In the genomic region with DNA sequence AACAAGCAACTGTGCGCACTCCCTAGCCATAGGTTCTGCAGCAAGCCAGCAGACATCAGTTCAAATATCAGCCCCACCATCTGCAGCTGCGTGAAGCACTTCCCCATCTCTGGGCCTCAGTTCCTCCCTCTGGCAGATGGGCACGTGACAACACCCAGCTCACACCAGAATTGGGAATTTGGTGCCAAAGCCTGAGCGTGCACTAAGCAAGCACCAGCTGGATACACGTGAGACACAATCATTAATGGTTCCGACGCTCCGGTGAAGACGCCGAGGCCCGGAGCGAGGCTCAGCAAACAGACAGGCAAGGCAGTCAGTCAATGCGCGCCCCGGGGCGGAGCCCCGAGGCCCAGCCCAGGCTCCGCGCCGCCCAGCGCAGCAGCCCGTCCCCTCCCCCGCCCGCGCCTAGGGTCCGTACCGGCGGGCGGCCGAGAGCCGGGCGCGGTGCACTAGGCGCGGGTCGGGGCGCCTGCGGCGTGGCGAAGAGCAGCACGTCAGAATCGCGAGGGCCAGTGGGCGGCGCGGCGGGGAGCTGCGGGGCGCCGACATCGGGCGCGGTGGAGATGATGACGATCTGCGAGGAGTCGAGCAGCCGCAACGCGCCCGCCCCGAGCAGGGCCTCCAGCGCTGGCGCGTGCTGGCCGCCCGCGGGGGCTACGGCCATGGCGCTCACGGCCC, we compare ENCODE assay signal across 9 mouse cellular contexts. TPM values are rescaled to one million over a fixed set of nuclear protein-coding genes. Genes with fewer than 3 reads are reported as not detected.
DNase-seq lines count a peak whose midpoint lies in the region; ATAC-seq and TF ChIP-seq lines count a peak whose summit lies in the region.
"Had no signal": no experiment of that assay in that cellular context is flagged by ENCODE, and none has a peak within 500 bp of the region (broad histone marks: within the 10 kb centered on the region; RNA-seq: fewer than 3 reads in every experiment).

No protein-coding gene starts in this region.

- H3K36me3 ChIP-seq in MEL (ENCODE audit: control insufficient read depth in 1 of 2, insufficient read depth in 2 of 2, low read length in 2 of 2), result peaks cover 0 to 23% of the 10 kb centered on the region in 2 experiments; a peak in 2 of 4 replicates
- no peaks in the 10 kb centered on the region; the same call in 1 of the 2 replicates for H3K36me3 ChIP-seq in heart, embryonic 13.5 days

- peak; percentile 39 to 70; a peak in 2 of 4 replicates for TF ChIP-seq POLR2A in MEL (IDR thresholded peaks at IDR 0.05; ENCODE audit: control insufficient read depth in 1 of 2, insufficient read depth in 1 of 2, low read depth in 1 of 2, low read length in 2 of 2, poor library complexity in 1 of 2)

- H3K9me3 ChIP-seq in MEL (replicated peaks; ENCODE audit: insufficient read depth, low read length), result no peaks in the 10 kb centered on the region
- no peaks in the 10 kb centered on the region for H3K9me3 ChIP-seq in heart, embryonic 13.5 days

- peak; percentile 63 to 81 for TF ChIP-seq EP300 in MEL (IDR thresholded peaks at IDR 0.05; ENCODE audit: low read depth in 1 of 2, low read length in 2 of 2)

- no peak for TF ChIP-seq CTCF in MEL (IDR thresholded peaks at IDR 0.05 in 2 of 3, conservative IDR thresholded peaks at IDR 0.05 in 1 of 3; ENCODE audit: control insufficient read depth in 1 of 3, insufficient read depth in 1 of 3, low read depth in 2 of 3, low read length in 3 of 3, poor library complexity in 1 of 3, severe bottlenecking in 1 of 3)

- DNase-seq in 3T3-L1 (ENCODE audit: low read depth, low spot score), result peak; percentile 79
- DNase-seq in MEL (ENCODE audit: low read depth, low spot score), result peak; percentile 96
- peak; percentile 86 for DNase-seq in embryo, embryonic 11 days
- DNase-seq in kidney, postnatal 14 days, result peak; percentile 80
- DNase-seq in lung, postnatal 14 days, result peak; percentile 55
- DNase-seq in right cerebral cortex, postnatal 25 days, result peak; percentile 78
- DNase-seq in yolk sac, embryonic 10.5 days (ENCODE audit: low spot score), result peak; percentile 83

- TF ChIP-seq RAD21 in MEL (IDR thresholded peaks at IDR 0.05; ENCODE audit: low read depth, low read length), result no peak

- peak overlapping the region; percentile 98 for H3K27ac ChIP-seq in MEL (ENCODE audit: control insufficient read depth, low read depth, low read length)
- peak overlapping the region; percentile 77 for H3K27ac ChIP-seq in heart, embryonic 13.5 days (replicated peaks)

- H3K4me1 ChIP-seq in MEL (ENCODE audit: control insufficient read depth in 1 of 2, insufficient read depth in 2 of 2, low read length in 2 of 2), result peaks cover 0 to 23% of the 10 kb centered on the region in 2 experiments; a peak in 3 of 4 replicates
- H3K4me1 ChIP-seq in heart, embryonic 13.5 days, result peaks cover 39% of the 10 kb centered on the region

- peak; percentile 76 for ATAC-seq in heart, embryonic 13.5 days (ENCODE audit: extremely low read depth, insufficient number of reproducible peaks, low FRiP score, low TSS enrichment)

- peak overlapping the region; percentile 90 for H3K4me2 ChIP-seq in heart, embryonic 13.5 days

- WGBS in heart, embryonic 13.5 days, result 0% methylated on average over 63 of the region's 70 CpGs

- peak overlapping the region; percentile 68 to 72 for H3K4me3 ChIP-seq in MEL (ENCODE audit: control insufficient read depth in 1 of 2, insufficient read depth in 1 of 2, low read depth in 2 of 2, low read length in 2 of 2)
- peak overlapping the region; percentile 84 for H3K4me3 ChIP-seq in heart, embryonic 13.5 days

- H3K9ac ChIP-seq in MEL (ENCODE audit: control insufficient read depth, low read depth, low read length, poor library complexity, severe bottlenecking), result peak overlapping the region; percentile 86
- peak overlapping the region; percentile 87 for H3K9ac ChIP-seq in heart, embryonic 13.5 days

- H3K27me3 ChIP-seq in MEL (ENCODE audit: control insufficient read depth in 1 of 2, insufficient read depth in 2 of 2, low read length in 2 of 2), result no peaks in the 10 kb centered on the region
- no peaks in the 10 kb centered on the region for H3K27me3 ChIP-seq in heart, embryonic 13.5 days (replicated peaks)

- H3K79me2 ChIP-seq in MEL (ENCODE audit: control insufficient read depth, insufficient read depth, low read length, poor library complexity), result peaks cover 32% of the 10 kb centered on the region

TF ChIP-seq in MEL, 35 proteins besides CTCF, POLR2A, EP300 and RAD21 (continues in another document):
- TF ChIP-seq TAL1 (IDR thresholded peaks at IDR 0.05; ENCODE audit: low read length) (peak; percentile 88), BHLHE40 (IDR thresholded peaks at IDR 0.05; ENCODE audit: borderline replicate concordance, low read depth, low read length) (peak; percentile 99), SMC3 (IDR thresholded peaks at IDR 0.05; ENCODE audit: low read depth, low read length) (no peak; the same call in 1 of the 2 replicates), MAX (IDR thresholded peaks at IDR 0.05; ENCODE audit: low read length) (peak; percentile 97), HCFC1 (IDR thresholded peaks at IDR 0.05; ENCODE audit: low read depth, low read length) (peak; percentile 70), POLR2AphosphoS5 (IDR thresholded peaks at IDR 0.05; ENCODE audit: borderline replicate concordance, low read depth, low read length) (peak; percentile 68; the same call in 1 of the 2 replicates), MXI1 (IDR thresholded peaks at IDR 0.05; ENCODE audit: low read depth, low read length) (peak; percentile 97), USF2 (IDR thresholded peaks at IDR 0.05; ENCODE audit: borderline replicate concordance in 1 of 2, insufficient read depth in 1 of 2, low read depth in 1 of 2, low read length in 2 of 2) (peak; percentile 47 to 90; a peak in 3 of 4 replicates), CHD1 (IDR thresholded peaks at IDR 0.05; ENCODE audit: low read depth, low read length) (no peak; the same call in 1 of the 2 replicates), CHD2 (IDR thresholded peaks at IDR 0.05; ENCODE audit: low read length) (no peak), POLR2AphosphoS2 (IDR thresholded peaks at IDR 0.05; ENCODE audit: low read length) (peak; percentile 63; the same call in 1 of the 2 replicates), TCF12 (IDR thresholded peaks at IDR 0.05; ENCODE audit: low read depth, low read length) (peak; percentile 79), MYC (IDR thresholded peaks at IDR 0.05; ENCODE audit: low read depth, low read length) (peak; percentile 94), RCOR1 (IDR thresholded peaks at IDR 0.05; ENCODE audit: low read depth, low read length) (peak; percentile 76), USF1 (IDR thresholded peaks at IDR 0.05; ENCODE audit: low read depth, low read length) (peak; percentile 99), NELFE (IDR thresholded peaks at IDR 0.05; ENCODE audit: low read depth, low read length) (peak; percentile 67), MYB (IDR thresholded peaks at IDR 0.05; ENCODE audit: low read depth, low read length) (0 out of 2 replicates have a peak, but pooled peaks have one; percentile 20), ZC3H11A (IDR thresholded peaks at IDR 0.05; ENCODE audit: low read depth, low read length) (no peak), MAFK (IDR thresholded peaks at IDR 0.05; ENCODE audit: borderline replicate concordance, low read depth, low read length) (no peak), ZMIZ1 (IDR thresholded peaks at IDR 0.05; ENCODE audit: low read depth, low read length) (peak; percentile 50; the same call in 1 of the 2 replicates), MEF2A (IDR thresholded peaks at IDR 0.05; ENCODE audit: extremely low read depth, insufficient replicate concordance, low read depth, low read length, poor library complexity, severe bottlenecking) (no peak), ETS1 (IDR thresholded peaks at IDR 0.05; ENCODE audit: low read depth, low read length) (peak; percentile 92), GABPA (IDR thresholded peaks at IDR 0.05; ENCODE audit: low read depth, low read length) (no peak), JUND (IDR thresholded peaks at IDR 0.05; ENCODE audit: low read depth, low read length) (no peak), NRF1 (IDR thresholded peaks at IDR 0.05; ENCODE audit: insufficient read depth, low read depth, low read length, poor library complexity, severe bottlenecking) (peak; percentile 54; the same call in 1 of the 2 replicates), SIN3A (IDR thresholded peaks at IDR 0.05; ENCODE audit: low read length) (peak; percentile 98), TBP (IDR thresholded peaks at IDR 0.05; ENCODE audit: low read depth, low read length) (peak; percentile 51), GATA1 (IDR thresholded peaks at IDR 0.05; ENCODE audit: low read depth, low read length) (peak; percentile 73), KAT2A (conservative IDR thresholded peaks at IDR 0.05; ENCODE audit: low read depth, low read length) (peak; percentile 49; the same call in 1 of the 2 replicates)

RNA-seq across cellular contexts. Expression of gene E2f1, which starts 0.5 kb away (rescaled TPM):
- total RNA-seq in MEL (2012; rRNA removed), result 14.8 and 17.4 TPM in 2 replicates
- polyA plus RNA-seq in MEL (2012; ENCODE audit: insufficient read depth in 1 of 2, insufficient read length in 2 of 2, low read depth in 1 of 2, low replicate concordance in 2 of 2, missing spikeins in 1 of 2), result 10 to 100 TPM in 1 of 2 experiments, not detected in 1; 41.6 TPM
- 15.5 and 17.8 TPM in 2 replicates for polyA plus RNA-seq in heart, embryonic 13.5 days (2015; fragmentation: Nextera tagmentation; extraction: Ambion mirVana)

RNA-seq across cellular contexts. Expression of gene Necab3, which starts 10.5 kb away (rescaled TPM):
- total RNA-seq in MEL (2012; rRNA removed), result 3.8 and 4.0 TPM in 2 replicates
- polyA plus RNA-seq in MEL (2012; ENCODE audit: insufficient read depth in 1 of 2, insufficient read length in 2 of 2, low read depth in 1 of 2, low replicate concordance in 2 of 2, missing spikeins in 1 of 2), result 10 to 100 TPM in 1 of 2 experiments, not detected in 1; 12.1 TPM
- polyA plus RNA-seq in heart, embryonic 13.5 days (2015; fragmentation: Nextera tagmentation; extraction: Ambion mirVana), result 1.0 and 1.4 TPM in 2 replicates

RNA-seq across cellular contexts. Expression of gene Actl10, which starts 17.6 kb away (rescaled TPM):
- 0.13 and 0.35 TPM in 2 replicates for total RNA-seq in MEL (2012; rRNA removed)
- polyA plus RNA-seq in MEL (2012; ENCODE audit: insufficient read depth in 1 of 2, insufficient read length in 2 of 2, low read depth in 1 of 2, low replicate concordance in 2 of 2, missing spikeins in 1 of 2), result under 1 TPM in 1 of 2 experiments, not detected in 1; 0.79 TPM
- polyA plus RNA-seq in heart, embryonic 13.5 days (2015; fragmentation: Nextera tagmentation; extraction: Ambion mirVana), result 0.09 TPM in 2 replicates

RNA-seq across cellular contexts. Expression of gene 1700003F12Rik, which starts 22.3 kb away (rescaled TPM):
- 0.26 and 0.42 TPM in 2 replicates for total RNA-seq in MEL (2012; rRNA removed)
- polyA plus RNA-seq in MEL (2012; ENCODE audit: insufficient read depth in 1 of 2, insufficient read length in 2 of 2, low read depth in 1 of 2, low replicate concordance in 2 of 2, missing spikeins in 1 of 2), result under 1 TPM in 1 of 2 experiments, not detected in 1; 0.72 TPM
- 0.29 TPM in 1 of 2 replicates, not detected in the other for polyA plus RNA-seq in heart, embryonic 13.5 days (2015; fragmentation: Nextera tagmentation; extraction: Ambion mirVana)
- total RNA-seq: gastrocnemius, adult 8-10 months had no signal

RNA-seq across cellular contexts. Expression of gene Pxmp4, which starts 34.3 kb away (rescaled TPM):
- 5.9 and 6.8 TPM in 2 replicates for total RNA-seq in MEL (2012; rRNA removed)
- 10 to 100 TPM in 1 of 2 experiments, not detected in 1; 12.2 TPM for polyA plus RNA-seq in MEL (2012; ENCODE audit: insufficient read depth in 1 of 2, insufficient read length in 2 of 2, low read depth in 1 of 2, low replicate concordance in 2 of 2, missing spikeins in 1 of 2)
- 24.4 and 25.2 TPM in 2 replicates for polyA plus RNA-seq in heart, embryonic 13.5 days (2015; fragmentation: Nextera tagmentation; extraction: Ambion mirVana)

Comparison
In these comparisons a context has a peak if more than half of its experiments do, and no peak if none do; other contexts are left out.
1. Peak in every context shown above with its lines: DNase-seq, ATAC-seq, H3K4me3 ChIP-seq and H3K27ac ChIP-seq.